Mouse (Mus musculus) mouse embryonic stem cell (cell line): ENCODE measurements around the gene St3gal3.

Experiments used
- in situ Hi-C, 2 experiments: fragments of 300-500 bp; cut with MboI; formaldehyde crosslinking; loops; 1 replicate in 1 of 2; 3 replicates in 1 of 2; pipeline ENCODE4 v1.14.3; 2019 to 2020; ENCODE audit warnings: low sequenced_read_pairs in 2 of 2, low pct_unique_long_range_greater_than_20kb in 1 of 2, mixed read lengths in 1 of 2; ENCODE audit not compliant: unreplicated experiment in 1 of 2

Gene St3gal3

GRCm38 (mm10) chr4:117904094-117904493 is 230.6 kb downstream of the St3gal3 start:
- in situ Hi-C loops = no loop called here

GRCm38 (mm10) chr4:117898111-117898510 is 236.6 kb downstream of the St3gal3 start:
- in situ Hi-C loops = no loop called here

- in situ Hi-C loops = no loop called here
These were observed 238.7 kb downstream of the St3gal3 start for GRCm38 (mm10) chr4:117896031-117896430.

GRCm38 (mm10) chr4:117895339-117895738 is 239.4 kb downstream of the St3gal3 start:
- in situ Hi-C loops = no loop called here

GRCm38 (mm10) chr4:117894601-117895000 is 240.1 kb downstream of the St3gal3 start:
- in situ Hi-C loops = no loop called here

- in situ Hi-C loops = no loop called here
These were observed 241.3 kb downstream of the St3gal3 start for GRCm38 (mm10) chr4:117893376-117893775.

GRCm38 (mm10) chr4:117891738-117892161 is 243.0 kb downstream of the St3gal3 start, which contains the start of gene Dph2:
Dph2 (minus strand) TSS chr4:117892032.
- in situ Hi-C loops = no loop called here

- in situ Hi-C loops = no loop called here
These were observed 244.0 kb downstream of the St3gal3 start for GRCm38 (mm10) chr4:117890750-117891149.

GRCm38 (mm10) chr4:117890031-117890430 is 244.7 kb downstream of the St3gal3 start:
- in situ Hi-C loops = no loop called here

- in situ Hi-C loops = no loop called here
These were observed 245.2 kb downstream of the St3gal3 start for GRCm38 (mm10) chr4:117889471-117889870.

GRCm38 (mm10) chr4:117887920-117888319 is 246.8 kb downstream of the St3gal3 start:
- in situ Hi-C loops = no loop called here

- in situ Hi-C loops = no loop called here
These were observed 247.6 kb downstream of the St3gal3 start, which contains the start of gene Atp6v0b for GRCm38 (mm10) chr4:117887133-117887532. Atp6v0b (minus strand) TSS chr4:117887333.

GRCm38 (mm10) chr4:117886644-117887043 is 248.1 kb downstream of the St3gal3 start:
- in situ Hi-C loops = no loop called here

GRCm38 (mm10) chr4:117885994-117886393 is 248.7 kb downstream of the St3gal3 start:
- in situ Hi-C loops = no loop called here

GRCm38 (mm10) chr4:117885093-117885492 is 249.6 kb downstream of the St3gal3 start:
- in situ Hi-C loops = no loop called here

- in situ Hi-C loops = no loop called here
These were observed 250.6 kb downstream of the St3gal3 start for GRCm38 (mm10) chr4:117884146-117884545.

- in situ Hi-C loops = no loop called here
These were observed 251.7 kb downstream of the St3gal3 start, which contains the start of gene B4galt2 for GRCm38 (mm10) chr4:117882701-117883691. B4galt2 (minus strand) TSS chr4:117883487.
